In the genomic region with DNA sequence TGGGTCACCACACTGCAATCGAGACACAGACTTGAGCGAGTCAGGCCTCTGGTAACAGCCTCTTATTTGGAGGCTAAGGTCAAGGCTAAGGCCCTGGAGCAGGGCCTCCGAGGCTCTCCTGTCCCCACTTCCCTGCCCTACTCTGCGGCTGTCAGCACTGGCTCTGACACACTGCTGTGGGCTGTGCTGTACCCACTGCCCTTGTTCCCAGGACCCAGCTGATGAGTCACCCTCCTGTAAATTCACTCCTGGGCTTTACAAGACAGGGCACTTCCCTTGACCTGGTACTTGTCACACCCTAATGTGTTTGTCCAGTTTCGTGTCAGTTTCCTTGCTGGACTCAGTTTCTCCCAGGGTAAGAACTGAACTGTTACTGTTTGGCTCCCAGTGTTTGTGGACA, we compare ENCODE assay signal across 10 mouse cellular contexts.
"Had no signal": no experiment of that assay in that cellular context is flagged by ENCODE, and none has a peak within 500 bp of the region (broad histone marks: within the 10 kb centered on the region; RNA-seq: fewer than 3 reads in every experiment).

No protein-coding gene starts in this region.

- DNase-seq: kidney, adult 9 months; kidney, postnatal 14 days; left cerebral cortex, postnatal 4 days; liver, postnatal 0 days; lung, embryonic 14.5 days; retina, postnatal 1 day; right cerebral cortex, postnatal 25 days; thymus, postnatal 36 days had no signal

- ATAC-seq: liver, postnatal 0 days; lung, postnatal 0 days; midbrain, embryonic 15.5 days had no signal
